Mouse (Mus musculus): ENCODE measurements at regions not wholly inside any gene's neighbourhood (a gene's known extent, or its start where the extent isn't known, plus 50 kb on each side); places are given as distances from the start of the nearest gene placed in this dataset.

GRCm38 (mm10) chr12:109856336-109856735 lies 256.2 kb upstream of the Rtl1 start:
- intact Hi-C loops (cut with DNase I): no loop called here
- DNase-seq (ENCODE audit: low spot score in 2 of 2): no peak

- DNase-seq (ENCODE audit: low spot score in 2 of 2): no peak
These were observed 257.6 kb upstream of the Rtl1 start for GRCm38 (mm10) chr12:109857705-109858104.

DNA sequence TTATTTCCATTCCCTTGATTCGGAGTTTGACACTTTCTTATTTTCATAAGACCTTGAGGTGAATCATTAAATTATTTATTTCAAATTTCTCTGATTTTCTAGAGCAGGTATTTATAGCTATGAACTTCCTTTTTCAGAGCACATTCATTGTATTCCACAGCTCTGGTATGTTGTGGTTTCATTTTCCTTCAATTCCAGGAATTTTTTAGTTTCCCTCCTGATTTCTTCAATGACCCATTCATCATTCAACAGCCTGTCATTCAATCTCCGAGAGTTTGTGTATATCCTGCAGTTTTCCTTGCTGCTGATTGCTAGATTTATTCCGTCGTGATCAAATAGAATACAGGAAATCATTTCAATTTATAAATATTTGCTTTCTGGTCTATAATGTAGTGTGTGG lies 264.7 kb upstream of the Rtl1 start:
- intact Hi-C loops (cut with DNase I): no loop called here
- DNase-seq (ENCODE audit: low spot score in 2 of 2): no peak

More at GRCm38 (mm10) chr12:109857705-109858104, 257.6 kb upstream of the Rtl1 start:
- intact Hi-C loops (cut with DNase I): no loop called here

DNA sequence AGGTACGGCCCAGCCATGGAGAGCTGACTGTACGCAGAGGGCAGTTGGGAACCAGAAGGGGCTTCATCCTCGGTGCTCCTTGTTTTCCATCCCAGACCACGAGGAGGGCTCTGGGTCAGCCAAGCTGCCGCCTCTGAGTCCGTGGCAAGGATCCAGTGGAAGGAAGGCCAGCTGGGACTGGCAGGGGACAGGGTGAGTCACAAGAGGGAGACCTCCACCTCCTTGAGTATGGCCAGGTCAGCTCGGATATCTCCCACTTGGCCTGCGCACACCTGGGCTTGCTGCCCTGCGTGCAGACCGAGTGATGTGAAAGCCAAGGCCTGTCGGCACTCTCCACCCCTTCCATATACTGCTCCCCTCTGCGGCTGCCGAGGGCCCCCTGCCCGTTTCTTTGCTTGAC lies 270.9 kb upstream of the Rtl1 start:
- intact Hi-C loops (cut with DNase I): no loop called here
- no peak for DNase-seq (ENCODE audit: low spot score in 2 of 2)

- intact Hi-C loops (cut with DNase I): no loop called here
These were observed 274.3 kb upstream of the Rtl1 start for GRCm38 (mm10) chr12:109874466-109874865.

GRCm38 (mm10) chr12:109881108-109881507 lies 281.0 kb upstream of the Rtl1 start:
- intact Hi-C loops (cut with DNase I): no loop called here
- DNase-seq (ENCODE audit: low spot score in 2 of 2): no peak

More at GRCm38 (mm10) chr12:109874466-109874865, 274.3 kb upstream of the Rtl1 start:
- no peak for DNase-seq (ENCODE audit: low spot score in 2 of 2)

- DNase-seq (ENCODE audit: low spot score in 2 of 2): no peak
- intact Hi-C loops (cut with DNase I): no loop called here
These were observed 291.1 kb upstream of the Rtl1 start for GRCm38 (mm10) chr12:109891206-109891605.

DNA sequence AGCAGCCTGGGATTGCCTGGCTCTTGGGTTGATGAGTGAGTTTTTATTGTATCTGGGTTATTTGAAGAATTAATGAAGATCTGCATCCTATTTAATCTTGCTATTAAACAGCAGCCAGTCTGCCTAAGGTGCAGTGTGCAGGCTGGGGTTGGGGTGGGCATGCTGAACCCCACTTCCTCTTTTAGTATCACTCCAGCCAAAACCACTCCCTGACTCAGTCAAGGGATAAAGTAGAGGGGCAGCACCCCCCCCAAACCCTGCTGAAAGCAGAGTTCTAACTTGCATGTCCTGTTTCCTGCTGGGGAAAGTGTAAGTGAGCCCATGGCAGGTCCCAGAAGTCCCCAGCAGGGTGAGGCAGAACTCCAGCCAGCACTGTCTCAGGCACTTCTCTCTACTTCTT lies 292.7 kb upstream of the Rtl1 start:
- DNase-seq (ENCODE audit: low spot score in 2 of 2): no peak
- intact Hi-C loops (cut with DNase I): no loop called here

- intact Hi-C loops (cut with DNase I): no loop called here
- DNase-seq (ENCODE audit: low spot score in 2 of 2): peak in 1 of 2 experiments; percentile 16
These were observed 293.5 kb upstream of the Rtl1 start for GRCm38 (mm10) chr12:109893657-109894056.

- intact Hi-C loops (cut with DNase I): no loop called here
- DNase-seq (ENCODE audit: low spot score in 2 of 2): no peak
These were observed 295.3 kb upstream of the Rtl1 start for GRCm38 (mm10) chr12:109895389-109895788.

GRCm38 (mm10) chr12:109896397-109896796 lies 296.3 kb upstream of the Rtl1 start:
- intact Hi-C loops (cut with DNase I): no loop called here
- DNase-seq (ENCODE audit: low spot score in 2 of 2): no peak

- no peak for DNase-seq (ENCODE audit: low spot score in 2 of 2)
These were observed 296.8 kb upstream of the Rtl1 start for GRCm38 (mm10) chr12:109896906-109897305.

DNA sequence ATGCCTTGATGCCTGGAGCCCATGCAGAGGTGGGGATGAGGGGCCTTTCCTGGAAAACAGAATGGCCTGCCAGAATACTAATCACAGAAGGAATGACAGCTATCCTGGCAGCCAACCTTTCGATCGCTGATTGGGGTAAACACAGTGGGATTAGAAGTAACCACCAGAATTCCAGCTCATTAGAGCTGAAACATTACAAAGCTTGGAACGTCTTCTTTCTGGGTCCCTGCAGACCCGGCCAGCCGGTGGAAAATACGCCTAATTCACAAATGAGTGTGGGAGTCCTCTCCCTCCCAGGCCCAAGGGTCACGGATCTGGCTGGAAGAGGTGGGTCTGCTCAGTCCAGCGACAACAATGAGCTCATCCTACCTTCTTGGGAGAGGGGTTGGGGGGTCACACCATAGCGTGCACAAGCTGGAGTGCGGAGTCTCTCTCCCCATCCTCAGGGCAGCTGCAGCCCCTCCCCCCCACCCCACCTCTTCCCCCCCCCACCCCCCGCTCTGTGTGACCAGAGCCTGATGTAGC lies 297.8 kb upstream of the Rtl1 start:
- intact Hi-C loops (cut with DNase I): no loop called here
- DNase-seq (ENCODE audit: low spot score in 2 of 2): no peak

More at GRCm38 (mm10) chr12:109896906-109897305, 296.8 kb upstream of the Rtl1 start:
- intact Hi-C loops (cut with DNase I): no loop called here

GRCm38 (mm10) chr12:109899420-109899819 lies 299.3 kb upstream of the Rtl1 start:
- intact Hi-C loops (cut with DNase I): no loop called here
- no peak for DNase-seq (ENCODE audit: low spot score in 2 of 2)

- peak; percentile 12 to 28 for DNase-seq (ENCODE audit: low spot score in 2 of 2)
These were observed 310.9 kb upstream of the Rtl1 start for GRCm38 (mm10) chr12:109910966-109911495.

GRCm38 (mm10) chr12:109911506-109911905 lies 311.4 kb upstream of the Rtl1 start:
- intact Hi-C loops (cut with DNase I): no loop called here
- no peak for DNase-seq (ENCODE audit: low spot score in 2 of 2)

More at GRCm38 (mm10) chr12:109910966-109911495, 310.9 kb upstream of the Rtl1 start:
- intact Hi-C loops (cut with DNase I): no loop called here

- DNase-seq (ENCODE audit: low spot score in 2 of 2): no peak
These were observed 317.6 kb upstream of the Rtl1 start for GRCm38 (mm10) chr12:109917761-109918160.

GRCm38 (mm10) chr12:109918901-109919300 lies 318.8 kb upstream of the Rtl1 start:
- intact Hi-C loops (cut with DNase I): no loop called here
- no peak for DNase-seq (ENCODE audit: low spot score in 2 of 2)

More at GRCm38 (mm10) chr12:109917761-109918160, 317.6 kb upstream of the Rtl1 start:
- intact Hi-C loops (cut with DNase I): no loop called here

DNA sequence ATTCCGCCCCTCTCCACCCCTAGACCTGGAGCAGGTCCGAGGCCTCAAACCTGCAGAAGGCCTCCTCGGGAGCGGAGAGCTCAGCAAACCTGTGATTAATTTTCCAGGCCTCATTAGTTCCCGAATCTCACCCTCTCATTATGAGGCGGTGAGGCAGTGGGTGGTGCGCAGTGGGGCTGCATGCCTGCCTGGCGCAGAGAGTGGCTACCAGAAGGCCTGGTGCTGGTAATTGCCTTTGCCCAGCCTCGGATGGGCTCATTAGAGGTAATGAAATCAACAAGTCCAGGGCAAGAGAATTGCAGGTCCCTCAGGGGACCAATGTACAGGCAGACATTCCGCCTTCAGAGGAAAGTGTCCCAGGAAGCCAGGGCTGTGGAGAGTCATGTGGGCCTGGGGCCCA lies 322.0 kb upstream of the Rtl1 start:
- DNase-seq (ENCODE audit: low spot score in 2 of 2): no peak
- intact Hi-C loops (cut with DNase I): no loop called here

DNA sequence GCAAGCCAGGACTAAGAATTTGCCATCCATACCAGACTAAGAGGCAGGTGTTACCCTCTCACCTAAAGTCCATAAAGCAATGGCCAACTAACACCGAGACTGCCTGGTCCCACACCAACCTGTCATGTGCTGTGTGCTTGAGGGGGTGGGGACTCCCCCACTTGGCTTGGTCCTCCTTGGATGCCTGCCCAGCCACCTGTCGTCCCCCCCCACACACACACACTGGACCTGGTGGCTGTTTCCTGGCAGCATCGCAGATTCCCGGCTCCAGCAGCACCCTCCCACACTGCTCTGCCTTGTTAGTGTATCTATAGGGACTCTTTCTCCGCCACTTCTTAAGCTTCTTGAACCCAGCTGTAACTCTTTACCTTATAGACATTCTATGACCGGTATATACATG lies 325.7 kb upstream of the Rtl1 start:
- intact Hi-C loops (cut with DNase I): no loop called here
- DNase-seq (ENCODE audit: low spot score in 2 of 2): peak in 1 of 2 experiments; percentile 20

DNA sequence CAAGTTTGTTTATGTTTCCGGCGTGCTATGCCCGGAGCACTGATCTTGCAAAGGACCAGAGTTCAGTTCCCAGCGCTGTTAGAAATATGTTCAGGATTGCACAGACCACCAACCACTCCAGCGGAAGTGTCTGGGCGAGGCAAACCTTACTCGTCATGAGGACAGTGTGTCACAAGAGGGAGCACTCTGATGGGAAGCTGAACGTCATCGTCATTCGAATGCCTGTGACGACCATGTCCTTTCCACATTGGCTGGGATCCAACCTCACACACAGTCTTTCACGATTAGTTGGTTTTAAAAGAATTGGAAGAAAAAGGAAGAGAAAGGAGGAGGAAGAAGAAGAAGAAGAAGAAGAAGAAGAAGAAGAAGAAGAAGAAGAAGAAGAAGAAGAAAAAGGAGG lies 326.5 kb upstream of the Rtl1 start:
- DNase-seq (ENCODE audit: low spot score in 2 of 2): no peak
- intact Hi-C loops (cut with DNase I): no loop called here

GRCm38 (mm10) chr12:109946179-109946578 lies 332.7 kb upstream of the Dio3 start:
- no peak for DNase-seq (ENCODE audit: low spot score in 2 of 2)
- intact Hi-C loops (cut with DNase I): no loop called here
